Mouse (Mus musculus) small intestine, adult 2 months (tissue): ENCODE measurements around the gene Gcc1.

Source experiments
- CTCF ChIP-seq: fragments of 200-500 bp; IDR thresholded peaks from 2 replicates; pipeline ENCODE4 v1.5.1; 2012; ENCODE audit warnings: low read depth, mild to moderate bottlenecking, control low read depth, inconsistent platforms, low read length, moderate library complexity, mixed read lengths; ENCODE audit not compliant: insufficient replicate concordance, insufficient read length; ENCODE audit errors: extremely low read depth
- POLR2A ChIP-seq: fragments of 200-500 bp; IDR thresholded peaks from 2 replicates; pipeline ENCODE4 v1.6.1; 2012; ENCODE audit warnings: low read depth, mild to moderate bottlenecking, control low read depth, inconsistent platforms, low read length, moderate library complexity

- no peak for TF ChIP-seq POLR2A
- no peak for TF ChIP-seq CTCF
Observed at GRCm38 (mm10) chr6:28397681-28398203, 30.4 kb downstream of the Gcc1 start, which contains the start of gene Zfp800.
